Mouse (Mus musculus): ENCODE results near the gene 4930556J24Rik. TPM values are rescaled to one million over a fixed set of nuclear protein-coding genes. Genes with fewer than 3 reads are reported as not detected.
A peak's percentile ranks its signal among the peaks of the same experiment; 100 is the strongest.
"Not testable (repeated sequence)": the region's sequence is repeated elsewhere in the genome, so short reads cannot be mapped to it uniquely, and the experiment has no call there.

4930556J24Rik gene
- total and polyA plus RNA-seq, 3 experiments: 0.16 TPM; not detected in 2

GRCm38 (mm10) chr11:3964416-3965172, 12.0 kb downstream of the 4930556J24Rik start:
- ATAC-seq (ENCODE audit: extremely low read depth, insufficient number of reproducible peaks, low FRiP score, poor library complexity, severe bottlenecking): 0 out of 2 replicates have a peak, but pooled peaks have one; percentile 9
- no peaks in the 10 kb centered on the region for H3K9me3 ChIP-seq (replicated peaks)
- peak overlapping the region; percentile 80 for H3K4me3 ChIP-seq (ENCODE audit: low read depth, low read length)
- H3K36me3 ChIP-seq (replicated peaks): peaks cover 39% of the 10 kb centered on the region
- DNase-seq (ENCODE audit: low spot score): peak; percentile 11
- H3K4me1 ChIP-seq (ENCODE audit: insufficient read depth, low read depth, low read length): peaks cover 34% of the 10 kb centered on the region
- no peak for TF ChIP-seq CTCF (IDR thresholded peaks at IDR 0.05; ENCODE audit: low read depth, low read length)
- TF ChIP-seq TAL1 (conservative IDR thresholded peaks at IDR 0.05; ENCODE audit: low read depth, low read length): no peak
- no peak for TF ChIP-seq POLR2AphosphoS5 (IDR thresholded peaks at IDR 0.05; ENCODE audit: insufficient replicate concordance, low read depth, low read length)
- no peak for TF ChIP-seq GATA1 (IDR thresholded peaks at IDR 0.05; ENCODE audit: borderline replicate concordance, low read length)
- no peak for TF ChIP-seq GATA2 (IDR thresholded peaks at IDR 0.05; ENCODE audit: borderline replicate concordance, low read depth, low read length)
- 0 out of 2 replicates have a peak, but pooled peaks cover 4% of the 10 kb centered on the region for H3K27me3 ChIP-seq (ENCODE audit: insufficient read depth, low read length)

- H3K27me3 ChIP-seq (ENCODE audit: insufficient read depth, low read length): 0 out of 2 replicates have a peak, but pooled peaks cover 4% of the 10 kb centered on the region
- H3K4me3 ChIP-seq (ENCODE audit: low read depth, low read length): peak within 1 kb of the TSS; percentile 80
- peaks cover 34% of the 10 kb centered on the region for H3K4me1 ChIP-seq (ENCODE audit: insufficient read depth, low read depth, low read length)
- DNase-seq (ENCODE audit: low spot score): peak; percentile 70
- TF ChIP-seq GATA1 (IDR thresholded peaks at IDR 0.05; ENCODE audit: borderline replicate concordance, low read length) (no peak), GATA2 (IDR thresholded peaks at IDR 0.05; ENCODE audit: borderline replicate concordance, low read depth, low read length) (no peak), CTCF (IDR thresholded peaks at IDR 0.05; ENCODE audit: low read depth, low read length) (no peak), TAL1 (conservative IDR thresholded peaks at IDR 0.05; ENCODE audit: low read depth, low read length) (no peak), POLR2AphosphoS5 (IDR thresholded peaks at IDR 0.05; ENCODE audit: insufficient replicate concordance, low read depth, low read length) (no peak)
- H3K9me3 ChIP-seq (replicated peaks): no peaks in the 10 kb centered on the region
- H3K36me3 ChIP-seq (replicated peaks): peaks cover 31% of the 10 kb centered on the region
- peak; percentile 78 for ATAC-seq (ENCODE audit: extremely low read depth, insufficient number of reproducible peaks, low FRiP score, poor library complexity, severe bottlenecking)
Measured at GRCm38 (mm10) chr11:3963610-3964415, 12.8 kb downstream of the 4930556J24Rik start, which contains the start of gene Pes1. Gene Pes1 (plus strand): TSS chr11:3963975.

- Histone ChIP-seq H3K27me3 (ENCODE audit: insufficient read depth, low read length) (0 out of 2 replicates have a peak, but pooled peaks cover 7% of the 10 kb centered on the region), H3K36me3 (replicated peaks) (peaks cover 26% of the 10 kb centered on the region), H3K4me3 (ENCODE audit: low read depth, low read length) (peak overlapping the region; percentile 80), H3K4me1 (ENCODE audit: insufficient read depth, low read depth, low read length) (peaks cover 31% of the 10 kb centered on the region), H3K9me3 (replicated peaks) (no peaks in the 10 kb centered on the region)
- ATAC-seq (ENCODE audit: extremely low read depth, insufficient number of reproducible peaks, low FRiP score, poor library complexity, severe bottlenecking) (no peak), DNase-seq (ENCODE audit: low spot score) (no peak)
- TF ChIP-seq GATA1 (IDR thresholded peaks at IDR 0.05; ENCODE audit: borderline replicate concordance, low read length): no peak
- no peak for TF ChIP-seq TAL1 (conservative IDR thresholded peaks at IDR 0.05; ENCODE audit: low read depth, low read length)
- no peak for TF ChIP-seq CTCF (IDR thresholded peaks at IDR 0.05; ENCODE audit: low read depth, low read length)
- no peak for TF ChIP-seq GATA2 (IDR thresholded peaks at IDR 0.05; ENCODE audit: borderline replicate concordance, low read depth, low read length)
Measured at GRCm38 (mm10) chr11:3963155-3963554, 13.4 kb downstream of the 4930556J24Rik start.

- no peaks in the 10 kb centered on the region for H3K9me3 ChIP-seq (replicated peaks)
- DNase-seq (ENCODE audit: low spot score): no peak
- peaks cover 12% of the 10 kb centered on the region for H3K36me3 ChIP-seq (replicated peaks)
- H3K27me3 ChIP-seq (ENCODE audit: insufficient read depth, low read length): peaks cover 15% of the 10 kb centered on the region
- H3K4me3 ChIP-seq (ENCODE audit: low read depth, low read length): no peak overlapping the region
- no peak for ATAC-seq (ENCODE audit: extremely low read depth, insufficient number of reproducible peaks, low FRiP score, poor library complexity, severe bottlenecking)
- H3K4me1 ChIP-seq (ENCODE audit: insufficient read depth, low read depth, low read length): peaks cover 22% of the 10 kb centered on the region
- TF ChIP-seq POLR2AphosphoS5 (IDR thresholded peaks at IDR 0.05; ENCODE audit: insufficient replicate concordance, low read depth, low read length) (no peak), CTCF (IDR thresholded peaks at IDR 0.05; ENCODE audit: low read depth, low read length) (no peak), GATA1 (IDR thresholded peaks at IDR 0.05; ENCODE audit: borderline replicate concordance, low read length) (no peak), TAL1 (conservative IDR thresholded peaks at IDR 0.05; ENCODE audit: low read depth, low read length) (no peak), GATA2 (IDR thresholded peaks at IDR 0.05; ENCODE audit: borderline replicate concordance, low read depth, low read length) (no peak)
Measured at GRCm38 (mm10) chr11:3961761-3962160, 14.8 kb downstream of the 4930556J24Rik start.

- H3K4me1 ChIP-seq (ENCODE audit: insufficient read depth, low read depth, low read length): peaks cover 14% of the 10 kb centered on the region
- no peaks in the 10 kb centered on the region for H3K9me3 ChIP-seq (replicated peaks)
- peaks cover 4% of the 10 kb centered on the region for H3K36me3 ChIP-seq (replicated peaks)
- peaks cover 22% of the 10 kb centered on the region for H3K27me3 ChIP-seq (ENCODE audit: insufficient read depth, low read length)
- TF ChIP-seq GATA2 (IDR thresholded peaks at IDR 0.05; ENCODE audit: borderline replicate concordance, low read depth, low read length): no peak
- TF ChIP-seq POLR2AphosphoS5 (IDR thresholded peaks at IDR 0.05; ENCODE audit: insufficient replicate concordance, low read depth, low read length): no peak
- TF ChIP-seq GATA1 (IDR thresholded peaks at IDR 0.05; ENCODE audit: borderline replicate concordance, low read length): no peak
- TF ChIP-seq TAL1 (conservative IDR thresholded peaks at IDR 0.05; ENCODE audit: low read depth, low read length): no peak
- no peak for TF ChIP-seq CTCF (IDR thresholded peaks at IDR 0.05; ENCODE audit: low read depth, low read length)
- H3K4me3 ChIP-seq (ENCODE audit: low read depth, low read length): no peak overlapping the region
- DNase-seq (ENCODE audit: low spot score) (no peak), ATAC-seq (ENCODE audit: extremely low read depth, insufficient number of reproducible peaks, low FRiP score, poor library complexity, severe bottlenecking) (no peak)
Measured at GRCm38 (mm10) chr11:3960901-3961300, 15.7 kb downstream of the 4930556J24Rik start.

- not testable (repeated sequence) for ATAC-seq (ENCODE audit: extremely low read depth, insufficient number of reproducible peaks, low FRiP score, poor library complexity, severe bottlenecking); H3K4me1 ChIP-seq (ENCODE audit: insufficient read depth, low read depth, low read length); H3K9me3 ChIP-seq (replicated peaks); DNase-seq (ENCODE audit: low spot score); H3K4me3 ChIP-seq (ENCODE audit: low read depth, low read length); H3K36me3 ChIP-seq (replicated peaks)
- H3K27me3 ChIP-seq (ENCODE audit: insufficient read depth, low read length): peaks cover 21% of the 10 kb centered on the region
Measured at GRCm38 (mm10) chr11:3955371-3955770, 21.2 kb downstream of the 4930556J24Rik start.

GRCm38 (mm10) chr11:3954876-3955275, 21.7 kb downstream of the 4930556J24Rik start:
- not testable (repeated sequence) for ATAC-seq (ENCODE audit: extremely low read depth, insufficient number of reproducible peaks, low FRiP score, poor library complexity, severe bottlenecking); H3K4me1 ChIP-seq (ENCODE audit: insufficient read depth, low read depth, low read length); DNase-seq (ENCODE audit: low spot score); H3K4me3 ChIP-seq (ENCODE audit: low read depth, low read length); H3K36me3 ChIP-seq (replicated peaks); H3K9me3 ChIP-seq (replicated peaks)
- H3K27me3 ChIP-seq (ENCODE audit: insufficient read depth, low read length): peaks cover 20% of the 10 kb centered on the region

Measured in G1E (cell line).